Mouse (Mus musculus): ENCODE measurements around the gene Rpl23a.
A peak's percentile ranks its signal among the peaks of the same experiment; 100 is the strongest.
"Not testable (repeated sequence)": the region's sequence is repeated elsewhere in the genome, so short reads cannot be mapped to it uniquely, and the experiment has no call there.

Gene Rpl23a

DNA sequence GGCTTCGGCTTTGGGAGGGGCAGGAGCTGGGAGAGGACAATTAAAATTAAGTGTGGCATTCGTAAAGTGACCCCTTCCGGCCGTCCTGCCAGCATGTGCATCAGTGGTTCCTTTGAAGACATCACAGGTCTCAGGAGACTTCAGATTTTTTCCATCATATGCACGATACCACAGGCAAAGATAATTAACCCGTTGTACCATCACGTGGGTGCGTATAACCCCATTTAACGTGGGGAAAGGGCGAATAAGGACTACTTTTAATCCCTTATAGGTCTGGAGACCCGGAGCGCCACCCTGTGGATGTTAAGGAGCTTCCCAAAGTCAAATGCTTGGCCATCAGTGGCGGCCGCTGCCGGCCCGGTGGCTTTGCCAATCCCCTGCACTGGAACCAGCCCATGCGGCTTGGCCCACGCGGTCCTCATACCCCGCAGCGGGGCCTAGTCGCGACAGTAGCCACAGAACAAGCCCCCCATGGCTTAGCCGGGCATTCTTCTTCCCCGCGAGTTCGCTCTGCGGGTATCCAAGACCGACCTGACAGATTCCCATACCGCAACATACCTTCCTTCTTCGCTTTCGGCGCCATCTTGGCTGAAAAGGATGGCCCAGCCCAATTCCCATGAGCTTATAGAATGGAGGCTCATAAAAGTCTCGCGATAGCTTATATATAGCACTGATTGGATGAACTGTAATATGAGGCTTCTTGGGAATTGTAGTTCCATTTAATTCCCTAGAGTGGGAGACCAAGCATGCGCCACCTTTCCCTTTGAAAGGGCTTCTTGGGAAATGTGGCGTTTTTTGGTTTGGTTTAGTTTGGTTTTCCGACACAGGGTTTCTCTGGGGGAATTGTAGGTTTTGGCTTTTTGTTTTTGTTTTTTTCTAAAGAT is at the start of gene Rpl23a:
Gene Rpl23a, minus strand, starts transcription at position 624 of the 884 bp plus-strand sequence.
- peak; percentile 77 for DNase-seq (ENCODE audit: low spot score)

DNA sequence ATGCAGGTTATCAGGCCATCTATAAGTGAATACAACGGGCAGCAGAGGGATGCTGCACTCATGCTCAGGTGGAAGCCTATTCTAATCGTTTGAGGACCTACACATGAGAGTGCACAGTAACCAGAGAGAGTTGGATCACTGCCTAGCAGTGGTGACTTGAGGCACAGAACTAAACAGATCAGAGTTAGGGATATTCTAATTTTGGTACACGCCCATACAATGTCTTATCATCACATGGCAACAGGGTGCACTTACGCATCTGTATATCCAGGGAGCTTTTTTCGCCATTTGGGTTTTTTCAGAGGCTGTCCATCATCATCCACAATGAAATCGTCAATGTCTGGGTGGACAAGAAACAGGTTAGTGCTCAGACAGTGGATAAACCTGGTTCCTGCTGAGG is 48.1 kb upstream of the Rpl23a start:
- no peak for DNase-seq (ENCODE audit: low spot score)

DNA sequence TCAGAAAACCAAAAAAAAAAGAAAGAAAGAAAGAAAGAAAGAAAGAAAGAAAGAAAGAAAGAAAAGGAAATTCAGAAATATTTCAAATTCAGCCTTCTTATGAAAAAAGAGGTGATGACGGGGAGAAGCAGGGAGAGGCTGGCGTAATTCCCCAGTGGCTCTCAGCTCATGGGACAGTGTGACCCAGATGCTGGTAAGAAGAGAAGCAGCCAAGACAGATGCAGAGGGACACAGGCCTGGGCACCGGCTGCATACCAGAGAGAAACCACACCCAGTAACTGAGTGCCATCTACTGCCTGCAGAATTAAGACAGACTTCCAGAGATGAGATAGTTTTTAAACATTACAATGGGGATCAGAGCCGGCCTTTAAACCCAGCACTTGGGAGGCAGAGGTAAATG is 40.2 kb upstream of the Rpl23a start:
- no peak for DNase-seq (ENCODE audit: low spot score)

DNA sequence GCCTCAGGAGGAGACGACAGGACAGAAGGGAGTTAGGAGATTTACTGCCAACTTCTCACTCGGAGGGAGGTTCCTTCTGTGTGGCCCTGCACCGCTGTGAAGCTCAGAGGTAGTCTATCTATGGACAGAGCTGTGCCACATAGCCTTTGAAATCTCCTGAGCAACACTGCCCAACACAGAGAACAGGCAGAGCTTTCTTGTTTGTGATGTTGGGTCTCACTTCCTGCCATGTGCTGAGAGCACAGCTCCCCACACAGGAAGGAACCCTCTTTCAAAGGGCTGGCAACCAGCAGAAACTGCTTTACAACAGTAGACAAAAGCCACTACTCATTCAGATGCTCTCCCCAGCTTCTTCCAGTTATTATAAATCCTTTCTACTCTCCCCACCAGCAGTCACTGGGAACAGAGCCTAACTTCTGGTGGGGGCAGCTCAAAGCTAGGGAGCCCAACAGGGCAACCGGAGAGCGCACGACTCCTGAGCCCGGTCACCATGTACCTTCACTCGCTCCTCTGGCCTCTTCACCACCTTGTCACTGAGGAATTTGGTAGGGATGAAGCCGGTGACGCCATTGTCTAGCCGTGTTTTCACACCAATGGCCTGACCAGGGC is 32.4 kb upstream of the Rpl23a start:
- DNase-seq (ENCODE audit: low spot score) = peak; percentile 57

DNA sequence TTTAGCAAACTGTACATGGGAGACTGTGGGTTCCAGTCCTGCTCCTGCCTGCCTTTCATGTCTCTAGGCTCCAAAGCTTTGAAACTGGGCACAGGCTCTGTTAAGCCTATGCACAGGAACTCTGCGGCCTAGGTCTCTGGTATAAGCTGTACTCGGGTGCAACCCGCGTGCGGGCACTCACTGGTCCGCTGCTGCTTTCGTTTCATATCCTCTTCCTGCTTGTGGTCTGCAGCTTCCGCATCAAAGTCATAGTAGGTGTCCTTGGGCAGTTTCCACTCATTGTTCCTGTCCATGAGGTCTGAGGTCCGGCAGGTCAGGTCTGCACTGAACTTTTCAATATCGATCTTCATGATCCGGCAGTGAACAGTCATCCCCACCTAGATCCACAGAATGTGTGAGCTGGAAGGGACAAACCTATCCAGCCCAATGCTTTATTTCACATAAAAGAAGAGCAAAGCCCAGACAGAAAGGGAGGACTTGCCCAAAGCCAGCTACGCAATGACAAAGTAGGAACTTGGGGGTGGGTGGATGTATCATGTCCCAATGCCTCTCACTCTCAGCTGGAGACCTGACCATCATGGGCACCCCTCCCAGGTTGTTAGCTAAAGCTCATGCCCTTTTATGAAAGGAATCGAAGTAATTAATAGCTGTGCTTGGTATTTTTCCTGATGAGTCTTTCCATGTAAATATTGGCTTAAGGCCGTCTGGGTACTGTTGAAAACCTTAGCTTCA is 29.9 kb upstream of the Rpl23a start:
- peak; percentile 34 for DNase-seq (ENCODE audit: low spot score)

DNA sequence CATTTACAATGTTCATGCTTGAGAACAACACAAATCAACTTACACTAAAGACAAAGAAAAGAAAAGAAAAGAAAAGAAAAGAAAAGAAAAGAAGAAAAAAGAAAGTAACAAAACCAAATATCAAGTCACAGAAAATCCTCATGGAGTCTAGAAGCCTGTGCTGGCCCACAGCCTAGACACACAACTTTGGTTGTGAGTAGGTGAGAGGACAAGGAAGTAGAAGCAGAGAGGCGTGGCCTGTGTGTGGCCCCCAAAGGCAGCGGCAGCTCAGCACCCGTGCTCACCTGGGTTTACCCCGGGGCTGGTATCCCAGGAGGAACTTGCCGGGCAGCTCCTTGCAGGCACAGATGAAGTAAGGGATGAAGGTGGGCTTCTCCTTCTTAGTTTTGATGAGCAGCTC is 28.1 kb upstream of the Rpl23a start:
- DNase-seq (ENCODE audit: low spot score) = no peak

DNA sequence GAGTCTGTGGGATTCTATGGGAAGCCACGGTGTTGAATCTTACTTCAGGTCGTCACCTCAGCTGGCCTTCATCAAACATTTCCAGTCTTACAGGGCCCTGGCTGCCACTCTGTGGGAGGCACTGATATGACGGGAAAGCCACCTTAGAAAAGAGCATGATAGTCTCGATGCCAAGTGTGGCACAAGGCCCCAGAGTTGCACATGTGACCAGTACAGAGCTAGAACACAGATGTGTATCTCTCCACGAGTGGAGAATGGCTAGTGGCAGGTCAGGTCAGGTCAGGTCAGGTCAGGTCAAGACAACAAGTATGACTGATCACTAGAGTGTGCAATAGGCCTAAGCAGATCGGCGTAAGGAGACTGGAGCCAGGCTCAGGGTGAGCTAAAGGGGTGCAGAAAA is 27.2 kb upstream of the Rpl23a start:
- no peak for DNase-seq (ENCODE audit: low spot score)

DNA sequence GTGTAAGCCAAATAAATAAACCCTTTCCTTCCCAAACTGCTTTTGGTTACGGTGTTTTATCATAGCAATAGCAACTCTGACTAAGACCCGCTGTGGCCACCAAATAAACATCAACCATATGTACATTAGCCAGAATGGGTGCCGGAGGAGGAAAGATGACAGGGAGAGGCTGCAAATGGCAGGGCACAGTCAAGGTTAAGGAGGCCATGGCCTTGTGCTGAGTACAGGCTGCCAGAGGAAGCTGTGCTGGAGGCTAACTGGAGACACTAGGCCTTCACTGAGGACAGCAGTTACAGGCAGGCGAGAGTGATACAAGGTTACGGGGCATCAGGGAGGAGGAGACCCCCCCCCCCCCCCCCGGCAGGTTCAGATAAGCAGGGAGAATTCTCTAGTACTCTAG is 26.5 kb upstream of the Rpl23a start:
- DNase-seq (ENCODE audit: low spot score) = no peak

DNA sequence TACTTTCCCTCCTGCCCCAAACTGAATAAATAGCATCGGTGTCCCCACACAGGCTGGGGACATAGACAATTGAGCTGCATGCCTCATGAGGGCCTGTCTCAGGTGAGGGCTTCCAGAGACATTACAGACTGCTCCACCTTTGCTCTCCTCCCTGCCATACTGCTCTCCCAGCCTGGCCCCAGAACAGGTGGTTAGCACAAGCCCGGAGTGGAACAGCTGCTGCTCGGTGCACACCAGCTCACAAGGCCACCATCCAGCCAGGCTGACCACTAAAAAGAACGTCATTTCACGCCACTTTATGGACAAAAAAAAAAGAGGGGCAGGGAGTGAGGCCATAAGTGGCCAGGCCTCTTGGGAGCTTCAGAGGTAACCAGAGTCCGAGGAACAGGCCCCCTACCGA is 23.8 kb upstream of the Rpl23a start:
- no peak for DNase-seq (ENCODE audit: low spot score)

DNA sequence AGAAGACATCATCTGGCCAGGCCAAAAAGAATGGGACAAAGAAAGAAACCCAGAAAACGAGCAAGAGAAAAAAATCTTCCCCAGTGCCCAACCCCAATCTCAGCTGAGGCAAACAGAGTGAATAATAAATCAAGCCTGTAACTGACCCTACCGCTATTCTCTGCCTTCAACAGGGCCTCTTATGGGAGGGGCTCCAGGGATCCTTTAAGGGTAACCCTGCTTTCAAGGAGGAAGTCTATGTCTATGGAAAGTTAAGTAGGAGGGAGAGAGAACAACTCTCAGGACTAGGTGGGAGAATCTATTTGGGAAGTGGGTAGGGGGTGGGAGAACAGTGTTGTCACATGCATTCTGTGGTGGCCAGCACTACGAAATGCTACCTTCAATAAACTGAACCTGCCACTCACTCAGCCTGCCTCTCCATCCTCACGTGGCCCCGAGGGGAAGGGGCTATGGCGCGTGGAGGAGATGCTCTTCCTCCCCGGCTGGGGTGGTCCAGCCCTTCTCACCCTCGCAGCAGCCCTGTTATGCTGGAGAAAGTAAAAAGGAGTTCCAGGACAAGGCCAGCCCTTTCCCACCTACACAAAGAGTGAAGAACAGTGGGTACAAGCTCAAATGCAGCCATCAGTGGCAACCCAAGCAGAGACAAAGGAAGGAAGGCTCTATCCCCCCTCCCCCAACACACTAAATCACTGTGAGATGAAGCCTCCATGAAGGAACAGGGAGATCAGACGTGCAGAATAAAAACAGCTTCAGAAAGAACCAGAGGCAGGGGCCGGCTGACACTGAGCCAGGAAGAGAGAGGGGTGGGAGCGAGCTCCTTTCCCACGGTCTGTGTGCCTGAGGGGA is 22.2 kb upstream of the Rpl23a start:
- DNase-seq (ENCODE audit: low spot score) = no peak

DNA sequence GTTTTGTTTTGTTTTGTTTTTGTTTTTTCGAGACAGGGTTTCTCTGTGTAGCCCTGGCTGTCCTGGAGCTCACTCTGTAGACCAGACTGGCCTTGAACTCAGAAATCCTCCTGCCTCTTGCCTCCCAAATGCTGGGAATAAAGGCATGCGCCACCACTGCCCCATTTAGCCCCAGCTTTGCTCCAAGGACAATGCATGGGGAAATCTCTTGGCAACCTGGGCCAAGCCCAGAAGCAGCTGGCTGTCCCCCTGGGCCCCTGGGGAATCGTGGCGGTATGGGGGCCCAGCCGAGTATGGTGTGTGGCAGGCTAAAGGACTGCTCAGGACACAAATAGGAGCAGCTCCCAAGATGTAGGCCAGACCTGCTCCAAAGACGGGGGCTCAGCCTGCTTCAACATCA is 20.9 kb upstream of the Rpl23a start:
- DNase-seq (ENCODE audit: low spot score) = no peak

DNA sequence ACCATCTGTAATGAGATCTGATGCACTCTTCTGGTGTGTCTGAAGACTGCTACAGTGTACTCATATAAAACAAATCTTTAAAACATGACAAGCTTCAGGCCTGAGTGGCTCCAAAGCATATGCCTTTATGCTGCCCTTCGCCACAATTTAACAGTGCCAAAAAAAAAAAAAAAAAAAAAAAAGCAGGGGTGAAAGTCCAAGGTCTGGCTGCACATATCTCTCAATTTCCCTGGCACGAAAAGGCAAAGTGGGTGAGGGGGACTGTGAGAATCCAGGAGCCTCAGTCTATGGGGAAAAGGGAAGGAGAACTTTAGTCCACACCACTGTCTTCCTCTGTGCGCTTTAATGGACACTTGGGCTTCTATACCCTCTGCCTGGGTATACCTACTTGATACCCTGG is 19.0 kb upstream of the Rpl23a start:
- no peak for DNase-seq (ENCODE audit: low spot score)

DNA sequence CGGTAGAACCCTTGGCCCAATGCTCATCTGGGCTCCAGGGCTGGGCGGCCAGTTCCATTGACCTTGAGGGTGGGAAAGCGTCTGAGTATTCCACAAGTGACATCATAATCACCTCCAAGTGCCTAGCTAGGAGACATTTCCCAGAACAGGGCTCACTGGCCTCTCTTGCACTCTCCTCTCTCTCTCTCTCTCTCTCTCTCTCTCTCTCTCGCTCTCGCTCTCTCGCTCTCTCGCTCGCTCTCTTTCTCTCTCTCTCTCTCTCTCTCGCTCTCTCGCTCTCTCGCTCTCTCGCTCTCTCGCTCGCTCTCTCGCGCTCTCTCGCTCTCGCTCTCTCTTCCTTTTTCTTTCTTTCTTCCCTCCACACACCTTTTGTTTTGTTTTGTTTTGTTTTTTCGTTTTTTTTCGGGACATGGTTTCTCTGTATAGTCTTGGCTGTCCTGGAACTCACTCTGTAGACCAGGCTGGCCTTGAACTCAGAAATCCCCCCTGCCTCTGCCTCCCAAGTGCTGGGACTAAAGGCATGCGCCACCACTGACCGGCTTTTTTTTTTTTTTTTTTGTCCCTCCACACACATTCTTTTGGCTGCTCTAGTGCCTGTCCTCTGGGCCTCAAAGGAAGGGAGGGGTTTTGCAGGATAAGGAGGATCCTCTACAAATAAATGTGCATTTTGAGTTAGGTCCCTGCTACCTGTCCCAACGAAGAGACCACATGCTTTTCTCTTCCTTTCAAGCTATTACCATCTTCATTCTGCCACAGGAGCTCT is 11.9 kb upstream of the Rpl23a start:
- DNase-seq (ENCODE audit: low spot score) = no peak

DNA sequence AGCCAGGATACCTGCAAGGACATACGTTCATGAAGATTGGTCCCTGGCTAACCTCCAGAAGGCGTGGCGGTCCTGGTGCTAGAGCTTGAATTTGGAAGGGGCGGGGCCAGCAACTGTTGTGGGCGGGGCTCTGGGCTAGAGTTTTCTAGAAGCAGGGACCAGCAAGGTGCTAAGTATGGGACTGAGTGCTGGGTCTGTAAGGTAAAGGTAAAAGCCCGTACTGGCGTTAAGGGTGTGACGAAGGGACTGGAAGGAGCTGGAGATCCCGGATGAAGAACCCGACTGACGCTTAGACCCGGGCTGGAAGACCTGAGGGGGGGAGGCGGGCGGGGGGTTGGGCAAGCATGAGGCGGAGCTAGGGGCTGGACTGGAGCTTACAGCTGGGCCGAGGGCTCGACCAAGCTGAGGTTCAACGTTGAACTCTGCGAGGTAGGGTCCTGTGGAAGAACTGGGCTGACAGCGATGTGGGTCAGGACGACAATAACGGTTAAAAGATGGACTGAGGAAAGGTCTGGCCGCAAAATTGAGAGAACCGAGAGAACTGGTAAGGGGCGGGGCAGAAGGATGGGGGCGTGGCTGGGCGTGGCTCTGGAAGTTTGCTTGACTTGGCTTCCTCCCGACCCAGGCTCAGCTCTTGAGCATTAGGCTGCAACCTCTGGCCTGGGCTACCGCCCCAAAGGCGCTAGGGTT is 11.2 kb upstream of the Rpl23a start:
- DNase-seq (ENCODE audit: low spot score) = peak; percentile 48

DNA sequence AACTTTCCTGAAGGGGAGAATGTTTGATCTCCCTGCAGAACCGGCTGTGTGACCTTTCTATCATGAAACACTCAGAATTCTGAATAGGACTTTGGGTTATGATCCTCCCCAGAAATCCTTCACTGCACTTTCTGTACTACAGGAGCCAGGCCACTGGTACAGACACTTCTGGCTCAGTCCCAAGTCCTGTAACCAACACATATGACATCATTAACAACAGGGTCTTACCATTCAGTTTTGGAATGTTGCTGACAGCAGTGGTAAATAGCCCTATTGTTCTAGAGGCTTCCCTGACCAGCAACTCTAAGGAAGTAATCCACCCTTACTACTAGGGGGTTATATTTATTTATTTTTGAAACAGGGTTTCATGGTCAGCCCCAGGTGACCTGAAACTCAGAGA is 9.7 kb upstream of the Rpl23a start, which contains the start of gene Proca1:
Gene Proca1, plus strand, starts transcription at position 280 of the 400 bp plus-strand sequence.
- DNase-seq (ENCODE audit: low spot score) = no peak

DNA sequence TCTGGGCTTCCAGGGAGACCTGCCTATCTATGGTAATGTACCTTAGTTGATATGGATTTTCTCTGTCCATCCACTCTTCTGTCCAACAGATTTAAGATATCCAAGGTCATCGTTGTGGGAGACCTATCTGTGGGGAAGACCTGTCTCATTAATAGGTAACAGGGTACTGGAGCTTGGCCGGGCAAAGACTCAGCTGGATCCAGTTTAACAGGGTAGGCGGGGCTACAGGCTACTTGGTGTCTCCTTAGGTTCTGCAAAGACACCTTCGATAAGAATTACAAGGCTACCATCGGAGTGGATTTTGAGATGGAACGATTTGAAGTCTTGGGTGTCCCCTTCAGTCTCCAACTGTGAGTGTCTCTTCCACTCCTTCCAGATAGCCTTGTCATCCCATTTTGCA is 6.7 kb upstream of the Rpl23a start:
- no peak for DNase-seq (ENCODE audit: low spot score)

DNA sequence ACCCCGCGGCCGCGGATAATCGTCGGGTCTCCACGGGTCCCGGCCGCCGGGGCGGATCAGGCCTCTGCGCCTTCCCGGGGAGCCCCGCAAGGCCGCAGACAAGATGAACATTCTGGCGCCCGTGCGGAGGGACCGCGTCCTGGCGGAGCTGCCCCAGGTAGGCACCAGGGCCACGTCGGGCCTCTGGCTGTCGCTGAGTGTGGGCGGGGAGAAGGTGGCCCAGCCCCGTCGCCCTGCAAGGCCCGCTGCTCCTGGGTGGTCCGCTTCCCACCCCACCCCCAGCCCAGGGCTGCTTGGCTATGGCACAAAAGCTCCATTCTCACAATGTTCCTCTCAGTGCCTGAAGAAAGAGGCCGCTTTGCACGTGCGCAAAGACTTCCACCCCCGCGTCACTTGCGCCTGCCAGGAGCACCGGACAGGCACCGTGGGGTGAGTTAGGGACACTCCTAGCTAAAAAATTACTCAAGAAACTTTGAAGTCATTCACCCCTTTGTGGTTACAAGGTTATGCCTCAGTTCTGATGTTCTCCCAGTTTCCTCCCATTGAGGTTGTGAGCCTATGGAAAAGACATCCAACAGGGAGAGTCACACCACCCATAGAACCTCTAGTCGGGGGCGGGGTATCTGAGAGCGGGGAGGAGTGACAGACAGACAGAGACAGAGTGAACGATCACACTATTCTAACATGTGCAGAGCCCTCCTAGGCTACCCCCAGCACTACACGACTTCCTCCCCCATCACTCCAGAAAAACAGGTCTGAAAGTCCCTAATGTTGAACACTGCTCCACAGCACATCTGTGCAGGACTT is 6.1 kb upstream of the Rpl23a start:
- DNase-seq (ENCODE audit: low spot score) = peak; percentile 31

DNA sequence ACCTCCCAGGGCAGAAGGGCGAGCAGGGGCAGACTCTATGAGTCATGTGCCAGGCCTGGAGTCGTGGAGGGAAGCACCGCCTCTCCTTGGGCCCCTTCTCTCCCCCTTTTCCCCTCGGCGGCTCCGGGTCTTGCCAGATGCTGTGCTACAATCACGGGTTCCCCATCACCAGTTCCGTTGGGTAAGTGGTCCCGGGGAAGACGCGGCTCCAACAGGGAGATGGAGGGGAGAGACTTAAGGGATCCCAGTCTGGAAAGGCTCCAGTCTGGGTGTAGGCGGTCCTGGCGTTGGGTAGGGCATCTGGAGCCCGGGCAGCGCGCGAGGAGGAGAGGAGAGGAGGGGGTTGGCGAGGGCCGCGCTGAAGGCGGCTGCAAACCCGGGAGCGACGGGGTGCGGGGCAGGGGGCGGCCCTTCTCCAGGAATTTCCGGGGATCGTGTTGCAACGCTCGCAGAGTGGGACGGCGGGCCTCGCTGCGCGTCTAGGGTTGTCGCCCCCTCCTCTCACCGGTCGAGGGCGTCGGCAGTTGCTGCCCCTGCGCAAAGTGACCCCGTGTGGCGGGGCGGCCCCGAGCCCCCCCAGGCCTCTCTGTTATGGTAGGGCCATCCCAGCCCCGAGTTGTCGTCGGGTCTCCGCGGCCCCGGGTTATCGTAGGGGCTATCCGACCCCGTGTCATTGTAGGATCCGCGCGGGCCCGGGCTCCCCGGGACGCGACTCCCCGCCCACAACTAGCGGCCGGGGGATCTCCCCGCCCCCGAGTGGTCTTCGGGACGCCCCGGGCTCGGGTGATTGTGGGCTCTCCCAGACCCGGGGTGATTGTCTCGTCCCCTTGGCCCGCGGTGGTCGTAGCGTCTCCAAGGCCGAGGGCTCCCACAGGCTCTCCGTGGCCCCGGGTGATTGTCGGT is 5.2 kb upstream of the Rpl23a start, which contains the start of gene Rab34:
Gene Rab34, plus strand, starts transcription at position 100 of the 903 bp plus-strand sequence.
- DNase-seq (ENCODE audit: low spot score) = no peak

DNA sequence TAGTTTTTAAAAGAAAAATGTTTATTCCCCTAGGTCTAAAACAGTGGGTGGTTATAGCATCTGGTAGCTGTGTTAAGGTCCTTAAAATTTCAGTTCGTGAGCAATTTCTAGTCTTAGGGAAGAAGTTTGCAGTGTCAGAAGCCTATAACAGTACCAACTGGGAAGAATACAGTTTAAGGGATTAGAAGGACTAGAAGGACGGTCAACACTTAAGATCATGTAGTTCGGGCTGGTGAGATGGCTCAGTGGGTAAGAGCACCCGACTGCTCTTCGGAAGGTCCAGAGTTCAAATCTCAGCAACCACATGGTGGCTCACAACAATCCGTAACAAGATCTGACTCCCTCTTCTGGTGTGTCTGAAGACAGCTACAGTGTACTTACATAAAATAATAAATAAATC is 1.3 kb upstream of the Rpl23a start:
- not testable (repeated sequence) for DNase-seq (ENCODE audit: low spot score)
